Mouse (Mus musculus) thymus, postnatal 36 days (tissue): ENCODE data around the gene Nrm.

Source experiments
- DNase-seq, 2 experiments: peaks; one replicate each; pipeline ENCODE4 v3.0.0; 2022; ENCODE audit warnings: mixed read lengths in 2 of 2

Nrm gene

DNA sequence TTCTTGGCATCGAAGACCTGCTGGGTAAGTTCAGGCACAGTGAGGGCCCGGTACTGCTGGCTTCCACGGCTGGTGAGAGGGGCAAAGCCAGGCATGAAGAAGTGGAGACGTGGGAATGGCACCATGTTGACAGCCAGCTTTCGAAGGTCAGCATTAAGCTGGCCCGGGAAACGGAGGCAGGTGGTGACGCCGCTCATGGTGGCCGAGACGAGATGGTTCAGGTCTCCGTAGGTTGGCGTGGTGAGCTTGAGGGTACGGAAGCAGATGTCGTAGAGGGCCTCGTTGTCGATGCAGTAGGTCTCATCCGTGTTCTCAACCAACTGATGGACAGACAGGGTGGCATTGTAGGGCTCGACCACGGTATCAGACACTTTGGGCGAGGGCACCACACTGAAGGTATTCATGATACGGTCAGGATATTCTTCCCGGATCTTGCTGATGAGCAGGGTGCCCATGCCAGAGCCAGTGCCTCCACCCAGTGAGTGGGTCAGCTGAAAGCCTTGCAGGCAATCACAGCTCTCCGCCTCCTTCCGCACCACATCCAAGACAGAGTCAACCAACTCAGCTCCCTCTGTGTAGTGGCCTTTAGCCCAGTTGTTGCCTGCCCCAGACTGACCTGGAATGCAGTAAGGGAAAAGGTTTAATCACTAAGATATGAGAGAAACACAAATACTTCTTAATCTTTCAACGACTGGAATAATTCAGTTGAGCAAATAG is 25.5 kb upstream of the Nrm start:
- peak in 1 of 2 experiments; percentile 36 for DNase-seq

DNA sequence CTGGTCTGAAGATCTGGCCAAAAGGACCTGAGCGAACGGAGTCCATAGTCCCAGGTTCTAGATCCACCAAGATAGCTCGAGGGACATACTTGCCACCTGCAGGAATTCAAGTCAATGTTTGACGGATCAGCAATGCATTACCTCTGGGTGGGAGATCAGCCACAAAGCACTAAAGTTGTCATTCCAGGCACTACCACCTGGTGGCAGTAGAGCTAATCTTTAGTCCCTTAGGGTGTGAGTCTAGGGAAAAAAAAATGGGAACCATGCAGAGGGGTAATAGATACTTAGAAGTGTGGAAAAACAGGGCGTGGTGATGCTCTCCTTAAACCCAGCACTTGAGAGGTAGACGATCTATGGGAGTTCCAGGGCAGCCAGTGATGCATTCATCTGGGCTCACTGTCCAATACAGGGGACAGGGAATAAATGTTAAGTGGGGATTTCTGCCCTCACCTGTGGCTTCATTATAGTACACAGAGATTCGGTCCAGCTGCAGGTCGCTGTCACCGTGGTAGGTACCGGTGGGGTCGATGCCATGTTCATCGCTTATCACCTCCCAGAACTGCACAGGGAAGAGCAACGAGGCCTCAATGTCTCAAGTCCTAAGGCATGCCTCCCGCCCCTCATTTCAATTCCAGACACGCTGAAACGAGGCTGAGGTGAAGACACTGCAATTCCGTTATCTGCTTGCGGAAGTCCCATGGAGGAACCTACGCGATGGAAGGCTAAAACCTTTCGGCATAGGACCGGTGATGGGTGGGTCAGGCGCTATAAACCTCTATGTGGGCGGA is 24.7 kb upstream of the Nrm start:
- peak; percentile 75 to 77 for DNase-seq

DNA sequence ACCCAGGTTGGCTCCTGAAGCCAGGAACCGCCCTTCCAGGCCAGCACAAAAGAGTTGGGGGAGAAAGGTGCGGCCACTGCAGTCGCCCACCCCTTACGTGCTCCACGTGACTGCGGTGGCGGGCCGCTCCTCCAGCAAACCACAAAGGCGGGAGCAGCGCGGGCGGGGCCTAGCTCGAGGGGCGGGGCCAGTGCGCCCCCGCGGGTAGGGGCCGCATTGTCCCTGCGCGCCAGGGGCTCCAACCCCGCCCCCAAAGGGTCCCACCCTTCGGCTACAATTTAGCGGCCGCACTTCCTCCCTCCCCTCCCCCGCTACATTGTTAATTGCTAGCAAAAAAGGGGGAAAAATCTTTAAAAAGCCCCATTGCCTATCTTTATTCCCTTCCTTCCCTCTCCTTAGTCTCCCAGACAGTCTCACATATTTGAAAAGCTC is 24.1 kb upstream of the Nrm start:
- peak; percentile 97 for DNase-seq

DNA sequence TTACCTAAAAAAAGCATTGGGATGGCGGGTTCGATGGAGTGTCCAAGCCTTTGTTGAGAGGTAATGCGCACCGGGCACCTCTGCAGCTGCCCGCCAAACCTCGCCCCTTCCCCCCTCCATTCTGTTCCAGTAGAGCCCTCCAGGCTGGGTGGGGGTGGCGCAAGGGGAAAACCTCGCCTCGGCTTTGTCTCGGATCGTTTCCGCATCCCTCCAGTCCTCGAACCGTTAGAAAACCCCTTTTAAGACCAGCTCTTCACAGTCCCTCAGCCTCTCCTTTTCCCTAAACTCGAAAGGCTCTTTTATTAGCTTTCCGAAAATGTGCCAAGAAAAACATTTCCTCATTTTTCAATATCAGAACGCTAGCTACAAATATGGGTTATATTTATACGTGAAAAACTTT is 23.6 kb upstream of the Nrm start:
- peak; percentile 78 to 82 for DNase-seq

DNA sequence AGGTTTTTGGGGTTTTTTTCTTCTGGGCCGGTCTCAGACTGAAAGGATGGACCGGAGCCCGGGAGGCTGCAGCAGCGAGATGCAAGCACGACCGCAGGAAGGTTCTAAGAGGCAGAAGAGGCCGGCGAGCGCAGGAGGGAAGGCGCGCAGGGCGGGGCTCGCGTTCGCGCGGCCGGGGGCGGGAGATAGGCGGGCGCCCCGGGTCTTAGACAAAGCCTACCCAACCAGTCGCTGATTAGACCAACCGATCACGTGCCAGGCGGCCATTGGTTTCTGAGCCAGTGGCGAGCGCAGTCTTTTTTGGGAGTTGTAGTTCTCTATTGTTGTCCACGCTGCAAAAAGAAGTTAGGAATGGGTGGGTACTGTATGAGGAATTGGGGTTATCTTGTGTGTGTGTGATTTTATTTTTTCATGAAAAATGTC is 23.0 kb upstream of the Nrm start, which contains the start of gene Tubb5:
Tubb5 (minus strand) TSS at position 185 of the 423 bp plus-strand sequence.
- DNase-seq: peak; percentile 96 to 98

DNA sequence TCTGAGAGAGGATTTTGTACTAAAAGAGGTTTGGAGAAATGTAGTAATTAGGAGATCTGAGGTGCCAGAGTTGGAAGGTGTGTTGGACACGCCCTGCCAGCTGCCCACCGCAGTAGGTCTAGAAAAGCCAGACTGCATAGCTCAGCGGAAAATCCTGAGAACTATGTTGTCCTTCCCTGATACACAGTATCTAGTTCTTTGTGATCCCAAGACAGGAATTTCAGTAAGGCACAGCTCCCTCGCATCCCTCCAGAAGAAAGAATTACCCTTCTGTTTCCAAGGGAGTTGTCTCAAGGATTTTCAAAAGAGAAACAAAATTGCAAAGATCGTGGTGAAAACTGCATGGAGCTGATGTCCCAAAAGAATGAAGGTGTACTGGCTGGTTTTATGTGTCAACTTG is 22.5 kb upstream of the Nrm start:
- DNase-seq: peak in 1 of 2 experiments; percentile 37

DNA sequence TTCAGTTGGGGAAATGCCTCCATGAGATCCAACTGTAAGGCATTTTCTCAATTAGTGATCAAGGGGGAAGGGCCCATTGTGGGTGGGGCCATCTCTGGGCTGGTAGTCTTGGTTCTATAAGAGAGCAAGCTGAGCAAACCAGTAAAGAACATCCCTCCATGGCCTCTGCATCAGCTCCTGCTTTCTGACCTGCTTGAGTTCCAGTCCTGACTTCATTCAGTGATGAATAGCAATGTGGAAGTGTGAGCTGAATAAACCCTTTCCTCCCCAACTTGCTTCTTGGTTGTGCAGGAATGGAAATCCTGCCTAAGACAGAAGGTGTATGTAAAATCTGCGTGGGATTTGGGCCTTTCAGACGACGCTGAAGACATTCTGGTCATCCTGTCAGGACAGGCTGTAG is 22.1 kb upstream of the Nrm start:
- peak; percentile 23 to 53 for DNase-seq

DNA sequence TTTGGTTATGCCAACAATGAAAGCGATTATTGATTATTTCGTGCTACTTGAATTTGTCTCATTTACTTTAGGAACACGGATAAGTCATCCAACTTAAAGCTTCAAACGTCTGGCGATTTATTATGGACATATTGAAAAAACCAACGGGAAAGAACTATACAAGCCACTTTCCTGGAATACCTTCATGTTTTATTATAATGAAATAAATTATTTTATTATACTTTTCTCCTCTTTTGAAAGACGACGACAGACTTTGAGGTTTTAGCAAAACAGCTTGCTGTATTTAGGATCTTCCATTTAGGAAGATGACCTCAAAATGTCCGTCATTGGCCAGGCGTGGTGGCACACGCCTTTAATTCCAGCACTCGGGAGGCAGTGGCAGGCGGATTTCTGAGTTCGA is 20.6 kb upstream of the Nrm start:
- DNase-seq: no peak

DNA sequence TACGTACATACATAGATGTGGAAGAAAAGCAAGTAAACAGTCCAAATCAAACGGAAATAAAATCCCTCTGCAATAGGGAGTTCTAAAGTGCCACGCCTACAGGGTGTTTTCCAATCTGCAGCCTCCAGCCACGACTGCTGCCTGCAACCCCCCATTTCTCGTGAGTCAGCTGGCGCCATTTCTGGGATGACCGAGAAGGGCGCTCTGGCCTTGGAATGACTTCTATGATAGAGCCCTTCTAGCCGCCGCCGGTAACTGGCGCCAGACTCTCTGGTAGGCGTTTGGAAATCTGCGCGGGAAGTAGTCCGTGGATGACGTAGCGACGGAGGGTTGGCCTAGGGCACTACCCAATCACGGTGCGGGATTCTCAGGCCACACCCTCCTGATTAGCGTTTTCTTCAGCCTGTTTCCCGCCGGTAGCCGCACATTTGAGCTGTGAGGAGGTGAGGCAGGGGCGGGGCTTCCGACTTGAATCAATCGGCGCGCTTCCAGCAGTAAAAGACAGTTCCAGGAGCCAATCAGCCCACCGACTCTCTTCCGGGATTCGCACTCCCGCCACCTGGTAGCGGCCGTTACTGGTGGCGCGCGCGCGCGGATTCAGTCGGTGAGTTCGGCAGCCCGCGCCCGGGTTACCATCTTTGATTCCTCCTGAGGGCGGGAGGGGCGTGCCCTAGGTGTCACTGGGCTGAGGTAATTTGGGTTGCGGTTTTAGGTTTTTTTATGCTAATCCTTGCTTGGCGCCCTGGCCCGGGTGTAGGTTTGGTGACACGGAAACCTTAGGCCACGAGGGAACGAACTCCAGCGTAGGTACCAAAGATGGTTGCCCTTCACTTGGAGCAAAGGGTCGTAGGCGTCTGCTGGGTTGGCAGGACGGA is 19.8 kb upstream of the Nrm start, which contains the start of gene Mdc1:
Mdc1 (plus strand) TSS at position 440 of the 875 bp plus-strand sequence.
- DNase-seq: peak; percentile 97 to 99

DNA sequence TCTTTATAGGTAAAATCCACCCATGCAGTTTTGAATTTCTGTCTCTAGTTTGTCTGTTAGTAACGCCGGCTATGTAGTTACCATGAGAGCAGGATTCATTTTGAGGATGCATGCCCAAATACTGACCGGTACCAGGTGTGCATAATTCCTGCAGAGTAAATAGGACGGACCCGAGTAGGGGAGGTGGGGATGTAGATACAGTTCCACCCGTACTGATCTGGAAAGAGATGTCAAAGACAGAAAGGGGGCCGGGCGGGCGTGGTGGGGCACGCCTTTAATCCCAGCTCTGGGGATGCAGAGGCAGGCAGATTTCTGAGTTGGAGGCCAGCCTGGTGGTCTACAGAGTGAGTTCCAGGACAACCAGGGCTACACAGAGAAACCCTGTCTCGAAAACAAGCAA is 19.1 kb upstream of the Nrm start:
- DNase-seq: peak in 1 of 2 experiments; percentile 33

DNA sequence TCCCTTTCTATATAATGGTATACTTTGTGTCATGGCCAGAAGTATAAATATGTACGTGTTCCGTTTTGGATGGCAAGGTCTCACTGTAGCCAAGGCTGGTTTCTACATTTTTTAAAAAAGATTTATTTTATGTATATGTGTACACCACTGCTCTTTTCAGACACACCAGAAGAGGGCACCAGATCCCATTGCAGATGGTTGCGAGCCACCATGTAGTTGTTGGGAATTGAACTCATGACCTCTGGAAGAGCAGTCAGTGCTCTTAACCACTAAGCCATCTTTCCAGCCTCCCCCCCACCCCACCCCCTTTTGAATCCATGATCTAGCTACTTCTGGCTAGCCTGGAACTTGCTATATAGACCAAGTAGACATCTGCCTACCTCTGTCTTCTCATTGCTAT is 17.6 kb upstream of the Nrm start:
- DNase-seq: no peak

DNA sequence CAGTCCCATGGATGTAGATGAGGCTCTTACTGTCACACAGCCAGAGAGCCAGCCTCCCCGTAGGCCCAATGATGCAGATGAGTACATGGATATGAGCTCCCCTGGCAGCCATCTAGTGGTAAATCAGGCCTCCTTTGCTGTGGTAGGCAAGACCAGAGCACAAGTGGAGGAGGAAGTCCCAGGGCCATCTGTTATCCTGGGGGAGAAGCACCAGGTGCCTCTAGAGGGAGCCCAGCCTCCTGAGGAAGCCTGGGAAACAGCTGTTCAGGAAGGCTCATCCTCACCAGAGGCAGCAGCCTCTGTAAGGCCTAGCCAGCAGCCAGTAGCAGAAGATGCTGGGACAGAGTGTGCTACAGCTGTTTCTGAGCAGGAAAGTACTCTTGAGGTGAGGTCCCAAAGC is 13.0 kb upstream of the Nrm start:
- no peak for DNase-seq

DNA sequence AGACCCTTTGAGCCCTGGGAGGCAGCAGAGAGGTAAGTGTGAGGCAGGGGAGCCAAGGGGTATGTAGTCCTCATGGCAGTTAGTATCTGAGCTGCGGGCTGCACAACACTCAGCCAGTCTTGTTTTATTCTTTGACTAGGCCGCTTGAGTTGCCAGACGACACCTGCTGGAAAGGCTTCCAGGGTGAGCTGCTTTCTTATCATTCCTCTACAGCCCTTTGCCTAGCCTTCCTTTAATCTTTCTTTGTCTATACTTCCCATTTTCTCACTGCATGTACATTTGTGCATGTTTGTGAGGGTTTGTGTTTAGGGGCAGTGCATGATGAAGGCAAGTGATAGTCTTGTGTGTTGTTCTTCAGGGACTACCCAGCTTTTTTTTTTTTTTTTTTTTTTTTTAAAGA is 10.1 kb upstream of the Nrm start:
- no peak for DNase-seq

DNA sequence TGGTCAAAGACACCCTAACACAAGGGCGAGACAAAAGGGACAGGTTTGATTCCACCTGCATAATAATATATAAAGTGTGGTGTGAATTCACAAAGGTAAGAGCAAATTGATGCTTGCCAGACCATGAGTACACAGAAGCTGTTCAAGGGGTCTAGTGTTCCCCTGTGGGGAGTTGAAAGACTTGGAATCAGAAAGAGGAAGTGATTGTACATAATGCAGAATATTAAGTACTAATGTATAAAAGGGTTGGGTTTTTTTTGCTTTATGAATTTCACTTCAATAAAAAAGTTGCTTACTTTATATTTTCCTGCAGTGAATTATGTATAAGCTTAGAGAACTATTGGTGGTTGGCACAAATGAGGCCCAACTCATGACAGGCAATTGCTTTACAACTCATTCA is 1.7 kb upstream of the Nrm start:
- DNase-seq: no peak

DNA sequence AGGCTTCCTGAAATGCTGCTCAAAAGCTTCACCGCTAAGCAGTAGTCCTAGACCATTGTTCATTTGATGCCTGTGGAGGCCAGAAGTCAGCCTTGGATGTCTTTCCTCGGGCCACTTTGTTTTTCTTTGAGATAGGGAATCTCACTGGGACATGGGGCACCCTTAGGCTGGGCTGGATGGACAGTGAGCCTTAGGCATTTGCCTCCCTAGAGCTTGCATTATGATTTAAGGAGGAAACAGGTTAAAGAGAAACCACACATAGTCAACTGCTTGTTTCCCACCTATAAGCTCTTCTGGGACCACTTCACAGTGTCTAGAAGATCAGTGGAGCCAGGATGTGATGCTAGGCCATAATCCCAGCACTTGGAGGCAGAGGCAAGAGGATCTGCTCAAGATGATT is 1.3 kb upstream of the Nrm start:
- DNase-seq: no peak

DNA sequence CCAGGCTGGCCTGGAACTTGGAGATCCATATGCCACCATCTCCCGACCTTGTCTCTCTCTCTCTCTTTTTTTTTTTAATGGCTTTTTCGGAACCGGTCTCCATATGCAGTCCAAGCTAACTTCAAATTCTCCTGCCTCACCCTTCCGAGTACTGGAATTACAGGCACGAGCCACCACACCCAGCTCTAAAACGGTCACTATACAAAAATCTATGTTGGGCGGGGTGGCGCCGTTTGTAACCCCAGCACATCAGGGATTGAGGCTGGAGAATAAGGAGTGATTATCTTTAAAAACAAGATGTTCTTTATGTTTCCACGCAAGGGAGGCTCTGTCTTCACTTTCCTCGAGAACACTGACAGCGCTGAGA is 304 bp upstream of the Nrm start:
- DNase-seq: no peak

DNA sequence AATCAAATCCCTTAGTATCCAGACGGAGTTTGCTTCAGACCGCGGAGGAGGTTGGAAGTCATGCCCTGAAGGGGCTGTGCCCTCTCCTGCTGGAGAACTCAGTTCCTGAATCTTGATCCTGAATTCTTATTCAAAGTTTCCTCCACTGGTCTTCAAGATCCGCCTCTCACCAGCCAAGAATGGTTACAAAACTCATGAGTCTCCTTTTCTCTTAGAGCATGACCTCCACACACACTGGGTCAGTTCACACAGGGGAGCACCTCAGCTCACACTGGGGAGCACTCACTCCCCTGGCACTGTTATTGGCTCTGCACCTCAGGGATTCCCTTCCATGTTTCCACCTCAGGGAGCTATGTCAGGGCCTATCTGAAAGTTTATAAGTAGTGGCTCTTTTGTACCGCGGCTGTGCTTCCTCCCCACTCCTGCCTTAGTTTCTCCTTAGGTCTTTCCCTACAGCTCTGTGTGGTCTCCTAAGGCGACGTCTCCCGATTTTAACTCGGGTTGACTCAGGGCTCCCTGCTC is 3.8 kb downstream of the Nrm start:
- no peak for DNase-seq

DNA sequence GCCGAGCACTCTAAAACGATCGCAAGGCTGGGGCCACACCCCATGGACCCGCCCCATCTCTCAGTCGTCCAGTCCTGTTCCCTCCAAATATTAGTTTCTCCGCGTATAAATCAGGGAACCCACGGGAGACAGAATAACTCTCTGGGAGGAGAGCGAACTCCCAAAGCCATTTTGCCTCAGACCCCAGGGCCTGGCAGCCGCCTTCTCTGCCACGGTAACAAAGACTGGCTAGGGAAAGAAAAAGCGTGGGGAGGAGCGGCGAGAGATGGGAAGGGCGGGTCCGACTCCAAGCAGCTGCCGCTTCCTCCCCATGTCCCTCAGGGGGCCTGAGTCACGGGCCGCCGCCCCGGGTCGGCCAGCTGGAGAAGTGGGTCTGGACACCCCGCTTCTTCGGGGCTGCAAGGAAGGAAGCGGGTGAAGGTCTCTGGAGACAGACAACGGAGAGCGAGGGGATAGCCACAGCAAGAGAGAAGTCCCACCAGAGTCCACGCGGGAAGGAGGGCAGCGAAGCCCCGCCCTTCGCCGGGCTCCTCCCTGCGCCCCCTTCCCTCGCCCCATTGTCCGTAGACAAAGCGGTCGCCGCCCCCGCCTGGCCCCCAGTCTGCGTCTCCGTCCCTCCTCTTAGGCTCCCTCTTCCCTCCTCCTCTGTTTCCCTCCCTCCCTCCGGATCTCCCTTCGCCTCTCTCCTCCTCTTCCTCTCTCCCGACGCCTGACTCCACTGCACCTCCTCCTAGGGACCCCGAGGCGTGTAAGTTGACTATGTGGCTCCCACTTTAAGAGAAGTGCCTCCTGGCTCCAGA is 4.6 kb downstream of the Nrm start, which contains the start of gene Ppp1r18:
Ppp1r18 (plus strand) TSS at position 113 of the 800 bp plus-strand sequence.
- DNase-seq: peak; percentile 57 to 66

DNA sequence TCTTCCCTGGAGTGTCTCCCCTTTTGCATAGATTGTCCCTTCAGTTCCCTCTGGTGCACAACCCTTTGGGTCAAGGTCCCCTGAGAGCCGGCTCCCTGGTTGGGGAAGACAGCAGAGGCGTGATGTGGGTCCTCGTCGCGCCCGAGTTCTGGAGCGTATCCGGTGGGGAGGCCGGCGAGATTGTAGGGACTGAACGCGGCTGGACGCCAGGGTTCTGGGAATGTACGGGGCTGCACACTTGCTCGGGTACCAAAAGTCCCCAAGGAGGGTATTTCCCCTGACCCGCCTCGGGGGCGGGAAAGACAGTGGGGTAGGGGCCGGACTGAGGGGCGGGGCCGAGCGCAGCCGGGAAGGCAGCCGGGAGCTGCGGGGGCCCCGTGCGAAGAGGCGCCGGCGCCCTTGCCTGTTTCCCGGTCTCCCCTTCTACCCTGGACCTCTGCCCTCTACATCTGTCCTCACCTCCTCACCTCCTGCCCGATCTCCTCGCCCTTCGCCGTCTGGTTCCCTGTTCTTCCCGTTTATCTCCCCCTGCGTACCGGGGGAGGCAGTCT is 5.2 kb downstream of the Nrm start:
- DNase-seq: peak; percentile 67 to 71

DNA sequence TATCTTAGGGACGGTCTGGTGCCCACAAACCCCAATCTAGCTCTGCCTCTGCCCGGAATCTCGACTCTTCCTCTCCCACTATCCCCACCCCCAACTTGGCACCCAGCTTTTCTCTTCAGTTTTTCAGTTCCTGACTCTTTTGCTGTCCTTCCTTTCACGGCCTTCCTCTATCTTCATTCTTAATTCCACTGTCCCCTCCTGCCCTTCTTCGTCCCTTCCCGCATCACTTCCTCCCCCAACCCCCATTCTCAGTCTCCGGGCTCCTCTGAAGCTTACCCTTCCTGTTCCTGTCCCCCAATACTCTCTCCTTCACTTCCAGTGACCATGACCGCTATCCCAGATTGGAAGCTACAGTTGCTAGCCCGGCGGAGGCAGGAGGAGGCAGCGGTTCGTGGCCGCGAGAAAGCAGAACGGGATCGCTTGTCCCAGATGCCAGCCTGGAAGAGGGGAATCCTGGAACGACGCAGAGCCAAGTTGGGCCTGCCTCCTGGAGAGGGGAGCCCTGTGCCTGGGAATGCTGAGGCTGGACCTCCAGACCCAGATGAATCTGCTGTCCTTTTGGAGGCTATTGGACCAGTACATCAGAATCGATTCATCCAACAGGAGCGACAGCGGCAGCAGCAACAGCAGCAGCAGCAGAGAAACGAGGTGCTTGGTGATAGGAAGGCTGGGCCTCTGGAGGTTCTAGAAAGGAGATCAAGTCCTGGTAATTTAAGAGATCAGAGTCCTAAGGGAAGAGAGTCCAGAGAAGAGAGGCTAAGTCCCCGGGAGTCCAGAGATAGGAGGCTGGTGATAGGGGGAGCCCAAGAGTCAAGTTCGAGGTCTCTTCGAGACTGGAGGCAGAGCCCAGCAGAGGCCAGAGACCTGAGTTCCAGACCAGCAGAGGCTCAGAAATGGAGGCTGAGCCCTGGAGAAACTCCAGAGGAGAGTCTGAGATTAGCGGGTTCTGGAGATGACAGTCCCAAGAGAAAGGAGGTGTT is 6.1 kb downstream of the Nrm start:
- peak; percentile 63 to 64 for DNase-seq
